Mouse (Mus musculus) embryonic facial prominence, embryonic 12.5 days (tissue): ENCODE measurements around the gene Col25a1. TPM values are rescaled to one million over a fixed set of nuclear protein-coding genes. Genes with fewer than 3 reads are reported as not detected.

Experiments
- ATAC-seq: fragments of 200-750 bp; cut with Nextera tagmentation; 2 replicates; pipeline ENCODE4 v1.8.0; 2017; ENCODE audit not compliant: insufficient number of reproducible peaks, insufficient read depth, low FRiP score, low TSS enrichment
- H3K27ac ChIP-seq: fragments of 300-500 bp; sonication (generic); 2 replicates; pipeline ENCODE4 v1.5.1; 2016; ENCODE audit warnings: mild to moderate bottlenecking
- H3K27me3 ChIP-seq: fragments of 300-500 bp; sonication (generic); 2 replicates; pipeline ENCODE4 v1.6.1; 2016; ENCODE audit warnings: mild to moderate bottlenecking, moderate library complexity
- H3K36me3 ChIP-seq: fragments of 300-500 bp; sonication (generic); 2 replicates; pipeline ENCODE4 v1.6.1; 2016; ENCODE audit warnings: mild to moderate bottlenecking
- H3K4me1 ChIP-seq: fragments of 300-500 bp; sonication (generic); 2 replicates; pipeline ENCODE4 v1.6.1; 2016
- H3K4me2 ChIP-seq: fragments of 300-500 bp; sonication (generic); replicated peaks from 2 replicates; pipeline ENCODE4 v1.6.1; 2016; ENCODE audit warnings: mild to moderate bottlenecking, moderate library complexity
- H3K4me3 ChIP-seq: fragments of 300-500 bp; sonication (generic); 2 replicates; pipeline ENCODE4 v1.5.1; 2016; ENCODE audit warnings: mild to moderate bottlenecking
- H3K9ac ChIP-seq: fragments of 300-500 bp; sonication (generic); 2 replicates; pipeline ENCODE4 v1.6.1; 2016; ENCODE audit warnings: mild to moderate bottlenecking, moderate library complexity
- H3K9me3 ChIP-seq: fragments of 300-500 bp; sonication (generic); 2 replicates; pipeline ENCODE4 v1.6.1; 2016; ENCODE audit warnings: mild to moderate bottlenecking, moderate library complexity
- WGBS: fragments of 180-500 bp; shearing (Covaris S2); methylation state at CpG from one replicate; pipeline ENCODE4 v1.1.7; 2016; 5-methylcytosine and 5-hydroxymethylcytosine counted together
- polyA plus RNA-seq: library from polyadenylated mRNA; unstranded; fragments of >200 nt; fragmentation: Nextera tagmentation; extraction: Ambion mirVana; gene quantifications from 2 replicates; pipeline ENCODE4 v1.2.1, GENCODE M21; 2016

The Col25a1 gene
- polyA plus RNA-seq, result 30.5 and 31.1 TPM in 2 replicates

DNA sequence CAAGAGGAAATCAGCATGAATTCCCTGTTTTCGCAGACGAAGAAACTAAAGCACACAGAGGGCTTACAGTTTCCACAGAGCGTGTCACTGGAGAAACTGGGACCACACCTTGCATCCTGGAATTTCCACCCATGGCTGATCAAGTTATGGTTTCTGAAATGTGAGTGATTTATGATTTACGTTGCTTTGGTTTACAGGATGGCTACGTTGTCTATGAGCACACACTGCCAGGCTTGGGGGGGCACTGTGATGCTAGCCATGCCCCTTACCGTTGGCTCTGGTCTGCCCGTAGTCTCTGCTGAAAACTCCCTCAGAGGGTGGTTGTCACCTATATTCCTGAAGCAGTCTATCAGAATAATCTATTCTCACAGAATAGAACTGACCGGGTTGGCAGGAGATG, at the start of gene Col25a1:
Col25a1 (plus strand) TSS at position 301 of the 400 bp plus-strand sequence.
- H3K27ac ChIP-seq, result no peak within 1 kb of the TSS
- no peak for ATAC-seq
- H3K27me3 ChIP-seq, result no peaks in the 10 kb centered on the region
- H3K4me2 ChIP-seq, result no peak within 1 kb of the TSS
- no peaks in the 10 kb centered on the region for H3K9me3 ChIP-seq
- no peak within 1 kb of the TSS for H3K9ac ChIP-seq
- no peak within 1 kb of the TSS for H3K4me3 ChIP-seq
- no peaks in the 10 kb centered on the region for H3K36me3 ChIP-seq
- 84% methylated on average over 8 of the region's 8 CpGs for WGBS
- peaks cover 7% of the 10 kb centered on the region for H3K4me1 ChIP-seq

DNA sequence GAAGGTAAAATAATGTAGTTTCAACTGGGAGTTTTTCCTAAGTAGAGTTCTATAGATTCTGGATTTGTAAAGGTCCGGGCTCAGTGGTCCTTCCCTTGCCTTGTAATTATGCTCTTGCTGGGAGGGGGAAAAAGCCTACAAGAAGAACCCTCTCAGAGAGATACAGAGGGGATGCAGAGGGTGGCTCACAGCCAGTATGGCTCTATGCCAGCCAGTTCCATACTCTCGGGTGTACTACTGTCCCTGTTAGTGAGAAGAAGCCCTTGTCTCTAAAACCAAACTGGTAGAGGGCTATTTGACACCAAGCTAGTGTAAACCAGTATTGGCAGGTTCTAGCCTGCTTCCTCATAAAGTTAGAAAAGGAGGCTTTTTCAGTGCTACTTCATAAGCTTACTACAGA, 48.0 kb upstream of the Col25a1 start:
- H3K4me3 ChIP-seq, result no peak overlapping the region
- 57% methylated on average over 2 of the region's 2 CpGs for WGBS
- H3K9ac ChIP-seq, result no peak overlapping the region
- H3K36me3 ChIP-seq, result no peaks in the 10 kb centered on the region
- H3K9me3 ChIP-seq, result no peaks in the 10 kb centered on the region
- H3K27me3 ChIP-seq, result no peaks in the 10 kb centered on the region
- H3K4me2 ChIP-seq, result no peak overlapping the region
- ATAC-seq, result no peak
- no peak overlapping the region for H3K27ac ChIP-seq
- peaks cover 14% of the 10 kb centered on the region for H3K4me1 ChIP-seq

DNA sequence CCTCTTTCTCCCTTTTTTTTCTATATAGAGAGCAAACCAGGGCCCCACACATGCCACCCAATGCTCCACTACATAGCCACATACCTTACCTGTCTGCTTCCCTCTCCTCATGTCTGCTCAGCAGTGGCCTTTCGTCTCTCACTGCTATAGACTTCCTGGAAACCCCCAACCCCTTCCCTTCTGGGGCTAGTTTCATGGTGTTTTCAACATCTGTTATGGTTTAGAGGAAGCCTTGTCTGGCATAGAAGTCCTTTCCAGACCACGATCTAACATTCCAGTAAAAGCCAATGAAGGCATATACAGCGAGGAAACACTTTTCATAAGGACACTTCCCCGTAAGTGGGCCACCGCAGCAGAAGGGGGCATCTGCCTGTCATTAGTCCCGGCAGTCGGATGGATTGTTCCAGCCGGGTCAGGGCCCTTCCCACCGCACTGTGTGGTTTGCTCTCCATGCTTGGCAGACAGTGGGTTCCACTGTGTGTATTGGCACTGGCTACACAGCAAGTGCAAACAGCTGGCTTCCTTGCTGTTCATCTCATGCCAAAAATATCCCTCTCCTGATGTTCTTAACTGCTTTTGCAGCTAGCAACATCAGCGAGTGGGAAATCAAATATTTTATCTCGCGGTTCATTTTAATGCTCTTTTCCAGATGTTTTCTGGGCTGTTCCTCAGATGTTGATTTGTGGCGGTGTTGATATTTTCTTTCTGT, 44.8 kb upstream of the Col25a1 start:
- no peaks in the 10 kb centered on the region for H3K9me3 ChIP-seq
- WGBS, result 36% methylated on average over 13 of the region's 13 CpGs
- peak overlapping the region; percentile 33 for H3K4me2 ChIP-seq
- peak; percentile 59; the same call in 1 of the 2 replicates for ATAC-seq
- H3K27me3 ChIP-seq, result no peaks in the 10 kb centered on the region
- H3K4me3 ChIP-seq, result no peak overlapping the region
- peak overlapping the region; percentile 67 for H3K27ac ChIP-seq
- no peaks in the 10 kb centered on the region for H3K36me3 ChIP-seq
- no peak overlapping the region for H3K9ac ChIP-seq
- H3K4me1 ChIP-seq, result peaks cover 14% of the 10 kb centered on the region

DNA sequence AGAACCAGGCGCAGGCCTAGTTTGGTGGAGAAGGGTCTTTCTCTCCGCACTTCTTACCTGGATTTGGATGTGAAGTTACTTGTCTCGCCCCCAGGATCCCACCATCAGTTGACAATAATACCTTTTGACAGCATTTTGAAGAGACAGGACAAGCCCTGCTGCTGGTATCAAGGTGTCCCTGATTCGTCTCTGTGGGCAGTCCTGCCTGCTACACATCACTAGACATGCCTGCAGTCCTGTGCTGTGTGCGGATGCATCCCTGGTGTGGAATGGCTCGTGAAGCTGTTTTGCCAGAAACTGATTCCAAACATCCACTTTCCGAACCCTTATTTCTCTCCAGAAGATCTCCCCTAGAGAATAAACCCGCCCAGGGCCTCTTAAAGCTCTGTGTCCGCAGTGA, 43.8 kb upstream of the Col25a1 start:
- Histone ChIP-seq H3K4me2 (no peak overlapping the region), H3K27ac (no peak overlapping the region), H3K9ac (0 out of 2 replicates have a peak overlapping the region, but pooled peaks have one; percentile 27), H3K4me1 (peaks cover 14% of the 10 kb centered on the region), H3K4me3 (no peak overlapping the region), H3K36me3 (no peaks in the 10 kb centered on the region), H3K9me3 (no peaks in the 10 kb centered on the region), H3K27me3 (no peaks in the 10 kb centered on the region)
- ATAC-seq, result no peak
- WGBS, result 73% methylated on average over 9 of the region's 9 CpGs

DNA sequence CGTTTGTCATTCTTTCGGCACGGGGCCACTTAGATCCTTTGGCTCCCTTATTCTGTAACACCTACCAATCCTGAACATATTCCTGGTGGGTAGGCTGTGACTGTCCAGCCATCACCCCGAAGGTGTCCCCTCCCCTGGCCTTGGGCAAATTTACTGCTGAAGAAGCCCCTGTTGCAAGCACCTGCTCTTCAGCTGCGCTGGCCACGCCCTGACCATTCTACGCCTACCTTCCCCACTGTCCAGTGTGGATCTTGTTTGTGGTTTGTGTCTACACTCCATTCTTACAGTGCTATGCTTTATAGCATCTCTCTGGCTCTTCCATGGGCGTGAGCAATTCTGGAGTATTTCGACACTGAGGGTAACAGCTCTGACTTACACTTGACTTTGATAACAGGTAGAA, 42.6 kb upstream of the Col25a1 start:
- Histone ChIP-seq H3K36me3 (no peaks in the 10 kb centered on the region), H3K4me2 (no peak overlapping the region), H3K9me3 (no peaks in the 10 kb centered on the region), H3K27me3 (no peaks in the 10 kb centered on the region), H3K9ac (no peak overlapping the region), H3K4me3 (no peak overlapping the region), H3K4me1 (peaks cover 14% of the 10 kb centered on the region), H3K27ac (no peak overlapping the region)
- 94% methylated on average over 9 of the region's 9 CpGs for WGBS
- no peak for ATAC-seq

DNA sequence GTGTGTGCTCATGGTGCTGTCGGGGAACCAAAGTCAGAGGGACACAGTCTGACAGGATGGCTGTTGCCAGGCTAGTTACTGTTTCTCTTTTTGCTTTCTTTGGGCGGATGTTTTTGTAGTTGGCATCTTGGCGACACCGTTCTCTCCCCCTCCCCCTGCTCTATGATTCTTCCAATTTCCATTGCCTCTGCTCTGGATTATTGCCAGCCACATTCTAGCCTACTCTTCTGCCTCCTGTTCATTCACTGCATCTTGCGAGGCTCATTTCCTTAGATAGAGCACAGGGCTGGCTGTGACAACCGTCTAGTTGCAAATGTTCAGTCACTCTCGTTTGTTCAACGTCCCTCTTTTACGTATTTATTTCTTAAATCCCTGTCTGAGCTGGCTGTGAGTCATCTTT, 40.8 kb upstream of the Col25a1 start:
- Histone ChIP-seq H3K27ac (no peak overlapping the region), H3K36me3 (no peaks in the 10 kb centered on the region), H3K27me3 (no peaks in the 10 kb centered on the region), H3K4me3 (no peak overlapping the region), H3K4me2 (no peak overlapping the region), H3K4me1 (peaks cover 14% of the 10 kb centered on the region), H3K9me3 (no peaks in the 10 kb centered on the region), H3K9ac (no peak overlapping the region)
- no peak for ATAC-seq
- 85% methylated on average over 9 of the region's 9 CpGs for WGBS

DNA sequence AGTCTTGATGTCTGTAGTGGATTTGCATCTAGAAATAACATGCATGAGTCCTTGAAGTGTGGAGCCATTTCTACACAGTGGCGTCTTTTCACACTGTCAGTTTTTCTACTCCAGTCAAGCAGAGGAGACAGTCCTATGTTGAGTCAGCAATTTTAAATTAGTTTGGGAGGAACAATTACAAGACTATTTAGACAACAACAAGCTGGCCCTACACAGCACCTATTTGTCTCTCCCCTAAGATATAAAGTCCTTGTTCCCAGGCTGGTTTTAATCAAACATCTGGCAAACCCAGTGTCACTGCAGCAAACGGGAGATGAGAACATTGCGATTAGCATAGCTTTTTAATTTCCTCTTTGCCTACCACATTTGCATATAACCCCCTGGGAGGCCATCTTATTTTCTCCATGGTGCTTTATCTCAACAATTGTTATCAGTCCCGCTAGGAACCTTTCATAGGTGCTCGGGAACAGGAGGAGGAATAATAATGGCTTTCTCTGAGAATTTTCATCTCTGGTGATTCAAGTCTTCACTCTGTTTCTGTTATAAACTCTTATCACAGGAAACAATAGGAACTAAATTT, 37.1 kb upstream of the Col25a1 start:
- no peak for ATAC-seq
- H3K4me3 ChIP-seq, result no peak overlapping the region

DNA sequence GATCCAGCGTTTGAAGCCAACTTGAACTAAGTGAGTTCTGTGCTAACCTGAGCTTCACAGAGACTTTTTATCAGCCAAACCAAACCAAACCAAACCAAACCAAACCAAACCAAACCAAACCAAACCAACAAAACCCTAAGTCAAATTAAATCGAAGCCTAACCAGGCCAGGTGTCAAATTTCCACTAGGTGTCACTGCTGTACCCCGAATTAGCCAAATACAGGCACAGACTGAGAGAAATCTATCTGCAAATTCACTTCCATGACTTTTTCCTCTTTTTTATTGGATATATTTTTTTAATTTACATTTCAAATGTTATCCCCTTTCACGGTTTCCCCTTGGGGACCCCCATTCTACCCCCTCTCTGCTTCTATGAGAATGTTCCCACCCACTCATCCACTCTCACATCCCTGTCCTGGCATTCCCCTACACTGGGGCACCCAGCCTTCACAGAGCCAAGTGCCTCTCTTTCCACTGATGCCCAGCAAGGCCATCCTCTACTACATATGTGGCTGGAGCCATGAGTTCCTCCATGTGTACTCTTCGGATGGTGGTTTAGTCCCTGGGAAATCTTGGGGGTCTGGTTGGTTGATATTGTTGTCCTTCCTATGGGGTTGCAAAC, 36.0 kb upstream of the Col25a1 start:
- Histone ChIP-seq H3K27me3 (no peaks in the 10 kb centered on the region), H3K9ac (no peak overlapping the region), H3K4me3 (no peak overlapping the region), H3K4me2 (no peak overlapping the region), H3K9me3 (no peaks in the 10 kb centered on the region), H3K27ac (no peak overlapping the region), H3K36me3 (no peaks in the 10 kb centered on the region), H3K4me1 (no peaks in the 10 kb centered on the region)
- ATAC-seq, result no peak
- 47% methylated on average over 5 of the region's 5 CpGs for WGBS

More for the DNA sequence above, 37.1 kb upstream of the Col25a1 start:
- H3K36me3 ChIP-seq, result no peaks in the 10 kb centered on the region
- no peaks in the 10 kb centered on the region for H3K9me3 ChIP-seq
- no peak overlapping the region for H3K4me2 ChIP-seq
- 69% methylated on average over 5 of the region's 5 CpGs for WGBS
- H3K27me3 ChIP-seq, result no peaks in the 10 kb centered on the region
- H3K9ac ChIP-seq, result no peak overlapping the region
- no peak overlapping the region for H3K27ac ChIP-seq
- no peaks in the 10 kb centered on the region for H3K4me1 ChIP-seq

DNA sequence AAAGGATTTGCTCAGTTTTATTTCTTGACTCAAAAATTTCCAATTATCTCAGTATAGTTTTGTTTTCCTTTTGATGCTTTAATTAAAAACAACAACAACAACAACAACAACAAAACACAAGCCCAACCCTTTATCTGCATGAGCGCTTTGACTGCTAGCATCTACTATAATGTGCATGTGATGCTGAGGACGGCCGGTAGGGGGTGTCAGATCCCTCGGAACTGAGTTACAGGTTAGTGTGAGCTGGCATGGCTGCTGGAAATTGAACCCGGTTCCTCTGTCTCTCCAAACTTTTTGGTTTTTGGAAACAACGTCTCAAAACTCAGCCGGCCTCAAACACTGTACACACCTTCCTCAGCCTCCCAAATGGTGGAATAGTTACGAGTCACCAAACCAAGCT, 27.8 kb upstream of the Col25a1 start:
- H3K27me3 ChIP-seq, result no peaks in the 10 kb centered on the region
- ATAC-seq, result no peak
- H3K4me2 ChIP-seq, result no peak overlapping the region
- no peak overlapping the region for H3K9ac ChIP-seq
- WGBS, result 80% methylated on average over 8 of the region's 8 CpGs
- H3K36me3 ChIP-seq, result no peaks in the 10 kb centered on the region
- H3K27ac ChIP-seq, result no peak overlapping the region
- no peaks in the 10 kb centered on the region for H3K9me3 ChIP-seq
- no peak overlapping the region for H3K4me3 ChIP-seq
- no peaks in the 10 kb centered on the region for H3K4me1 ChIP-seq

DNA sequence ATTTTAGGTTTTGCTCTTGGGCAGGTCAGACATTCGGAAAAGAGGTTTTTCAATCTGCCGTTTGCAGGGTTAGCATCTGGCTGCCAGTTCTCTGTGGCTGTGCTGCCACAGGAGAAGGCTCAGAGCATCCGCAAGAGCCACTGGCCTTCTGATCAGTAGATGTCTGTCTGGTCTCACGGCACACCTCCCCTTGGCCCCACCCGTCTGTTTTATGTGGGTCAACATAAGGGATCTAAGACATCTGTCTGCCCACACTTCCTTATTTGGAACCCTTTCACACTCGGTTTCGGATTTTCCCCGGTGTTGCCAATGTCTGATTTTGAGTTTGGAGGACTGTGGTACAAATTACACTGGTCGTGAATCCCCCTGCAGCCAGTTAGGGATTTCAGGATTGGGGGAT, 26.8 kb upstream of the Col25a1 start:
- no peaks in the 10 kb centered on the region for H3K9me3 ChIP-seq
- H3K4me2 ChIP-seq, result no peak overlapping the region
- no peak overlapping the region for H3K4me3 ChIP-seq
- no peak overlapping the region for H3K9ac ChIP-seq
- 70% methylated on average over 9 of the region's 9 CpGs for WGBS
- no peak for ATAC-seq
- H3K4me1 ChIP-seq, result no peaks in the 10 kb centered on the region
- H3K27me3 ChIP-seq, result no peaks in the 10 kb centered on the region
- H3K36me3 ChIP-seq, result no peaks in the 10 kb centered on the region
- H3K27ac ChIP-seq, result no peak overlapping the region

DNA sequence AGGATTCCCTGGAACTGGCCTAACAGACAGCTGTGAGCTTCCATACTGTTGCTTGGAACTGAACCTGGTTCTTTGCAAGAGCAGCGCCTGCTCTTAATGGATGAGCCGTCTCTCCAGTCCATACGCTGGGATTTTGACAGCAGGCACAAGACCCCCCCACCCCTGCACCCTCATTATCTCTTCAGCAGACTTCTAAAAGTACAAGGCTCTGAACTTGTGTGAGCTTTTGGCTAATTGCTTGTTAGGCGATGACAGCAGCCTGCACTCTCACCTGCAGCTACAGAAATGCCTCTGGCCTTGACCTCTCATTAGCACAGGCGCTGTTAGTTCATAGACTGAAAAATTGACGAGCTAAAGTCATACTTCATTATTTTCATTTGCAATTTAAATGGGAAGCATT, 14.4 kb upstream of the Col25a1 start:
- Histone ChIP-seq H3K4me2 (no peak overlapping the region), H3K27me3 (no peaks in the 10 kb centered on the region), H3K9me3 (no peaks in the 10 kb centered on the region), H3K4me3 (no peak overlapping the region), H3K9ac (no peak overlapping the region), H3K36me3 (no peaks in the 10 kb centered on the region), H3K4me1 (no peaks in the 10 kb centered on the region), H3K27ac (no peak overlapping the region)
- WGBS, result 68% methylated on average over 6 of the region's 6 CpGs
- ATAC-seq, result no peak

DNA sequence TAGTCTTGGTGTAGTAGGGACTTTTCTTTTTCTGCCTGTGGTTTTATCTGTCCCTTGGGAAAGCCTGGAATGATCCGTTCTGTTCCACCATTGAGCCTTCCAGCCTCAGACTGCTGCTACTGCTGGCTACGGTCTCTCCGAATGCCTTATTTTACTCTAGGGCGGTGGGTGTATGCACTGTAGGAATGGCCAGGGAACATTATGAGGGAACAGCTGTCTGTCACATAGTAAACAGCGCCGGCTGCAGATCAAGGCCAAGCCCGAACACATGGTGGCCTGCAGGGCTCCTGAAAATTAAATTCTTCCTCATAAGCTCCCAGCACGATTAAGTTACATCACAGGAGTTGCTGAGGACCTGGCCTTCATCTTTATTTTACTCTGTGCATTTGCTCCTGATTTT, 3.5 kb upstream of the Col25a1 start:
- Histone ChIP-seq H3K9me3 (no peaks in the 10 kb centered on the region), H3K9ac (no peak overlapping the region), H3K4me3 (no peak overlapping the region), H3K4me2 (no peak overlapping the region), H3K36me3 (no peaks in the 10 kb centered on the region), H3K4me1 (peaks cover 7% of the 10 kb centered on the region), H3K27me3 (no peaks in the 10 kb centered on the region), H3K27ac (no peak overlapping the region)
- ATAC-seq, result no peak
- 53% methylated on average over 8 of the region's 8 CpGs for WGBS
